Mouse (Mus musculus): ENCODE measurements around the gene Kirrel3. TPM values are rescaled to one million over a fixed set of nuclear protein-coding genes. Genes with fewer than 3 reads are reported as not detected.
A peak's percentile ranks its signal among the peaks of the same experiment; 100 is the strongest.

Kirrel3 gene
- 2.3 and 3.0 TPM in 2 replicates for polyA plus RNA-seq (2015; fragmentation: Nextera tagmentation; extraction: Ambion mirVana)

DNA sequence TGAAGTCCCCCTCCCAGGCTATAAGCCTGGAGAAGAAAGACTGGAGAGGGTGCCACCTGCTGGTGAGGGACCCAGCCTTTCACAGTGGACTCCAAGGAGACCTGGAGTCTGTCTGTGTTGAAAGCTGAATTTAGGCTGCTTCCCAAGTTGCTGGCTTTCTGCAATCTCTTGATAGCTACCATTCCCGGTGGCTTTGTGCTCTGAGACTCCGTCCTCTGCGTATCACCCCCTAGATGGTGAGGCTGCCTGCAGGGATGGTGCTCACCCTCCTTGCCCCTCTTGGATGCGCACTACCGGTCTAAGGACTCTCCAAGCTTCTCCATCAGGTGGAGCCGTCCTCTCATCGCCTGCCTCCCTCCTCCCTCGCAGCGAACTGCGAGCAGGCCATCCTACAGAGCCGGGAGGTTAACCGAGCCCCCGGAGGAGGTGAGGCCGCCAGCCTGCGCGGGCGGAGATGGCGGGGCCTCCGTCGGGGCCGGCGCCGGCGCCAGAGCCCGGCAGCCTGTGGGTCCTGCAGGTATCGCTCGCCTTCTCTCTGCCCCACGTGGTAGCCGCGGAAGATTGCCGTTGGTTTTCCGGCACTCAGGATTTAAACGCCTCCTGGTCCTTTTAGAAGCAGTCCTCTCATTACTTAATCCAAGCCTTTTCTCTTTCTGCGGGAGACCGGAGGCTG, at the start of gene Kirrel3:
Gene Kirrel3 (plus strand): TSS at position 136 of the 673 bp plus-strand sequence.
- ATAC-seq (ENCODE audit: insufficient read depth, low FRiP score) = peak; percentile 84
- WGBS = under 1% methylated on average over 35 of the region's 35 CpGs
- Histone ChIP-seq H3K9ac (ENCODE audit: low read length) (peak within 1 kb of the TSS; percentile 66), H3K4me1 (ENCODE audit: control insufficient read depth, insufficient read depth, low read length) (0 out of 2 replicates have a peak, but pooled peaks cover 9% of the 10 kb centered on the region), H3K4me2 (ENCODE audit: low read depth, low read length) (peak within 1 kb of the TSS; percentile 84), H3K9me3 (replicated peaks; ENCODE audit: control insufficient read depth, low read length) (no peaks in the 10 kb centered on the region), H3K4me3 (replicated peaks; ENCODE audit: low read length) (peak within 1 kb of the TSS; percentile 51), H3K27ac (ENCODE audit: low read length) (no peak within 1 kb of the TSS), H3K27me3 (ENCODE audit: control insufficient read depth, insufficient read depth, low read length) (peaks cover 27% of the 10 kb centered on the region), H3K36me3 (ENCODE audit: control insufficient read depth, insufficient read depth, low read length) (no peaks in the 10 kb centered on the region)

DNA sequence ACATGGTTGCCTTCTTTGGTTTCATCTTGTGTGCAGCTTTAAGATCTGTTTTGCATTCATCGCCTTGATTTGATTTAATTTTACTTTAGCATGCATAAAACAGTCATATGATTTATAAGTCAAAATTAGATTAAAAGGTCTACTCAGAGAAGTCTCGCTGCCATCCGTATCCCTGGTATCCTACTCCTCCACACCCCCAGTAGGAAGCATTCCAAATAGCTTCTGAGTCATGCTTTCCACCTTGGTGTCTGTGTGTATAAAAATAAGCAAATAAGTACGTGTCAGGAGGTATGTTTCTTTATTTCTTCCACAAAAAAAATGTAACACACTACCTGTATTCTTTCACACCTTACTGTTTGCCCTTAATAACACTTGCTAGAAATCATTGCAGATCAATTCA, 45.0 kb upstream of the Kirrel3 start:
- Histone ChIP-seq H3K36me3 (ENCODE audit: control insufficient read depth, insufficient read depth, low read length) (no peaks in the 10 kb centered on the region), H3K27me3 (ENCODE audit: control insufficient read depth, insufficient read depth, low read length) (no peaks in the 10 kb centered on the region), H3K9me3 (replicated peaks; ENCODE audit: control insufficient read depth, low read length) (no peaks in the 10 kb centered on the region), H3K4me3 (replicated peaks; ENCODE audit: low read length) (no peak overlapping the region), H3K4me2 (ENCODE audit: low read depth, low read length) (no peak overlapping the region), H3K4me1 (ENCODE audit: control insufficient read depth, insufficient read depth, low read length) (no peaks in the 10 kb centered on the region), H3K9ac (ENCODE audit: low read length) (no peak overlapping the region), H3K27ac (ENCODE audit: low read length) (no peak overlapping the region)
- whole genome bisulfite sequencing = 73% methylated on average over 4 of the region's 4 CpGs
- ATAC-seq (ENCODE audit: insufficient read depth, low FRiP score) = no peak

DNA sequence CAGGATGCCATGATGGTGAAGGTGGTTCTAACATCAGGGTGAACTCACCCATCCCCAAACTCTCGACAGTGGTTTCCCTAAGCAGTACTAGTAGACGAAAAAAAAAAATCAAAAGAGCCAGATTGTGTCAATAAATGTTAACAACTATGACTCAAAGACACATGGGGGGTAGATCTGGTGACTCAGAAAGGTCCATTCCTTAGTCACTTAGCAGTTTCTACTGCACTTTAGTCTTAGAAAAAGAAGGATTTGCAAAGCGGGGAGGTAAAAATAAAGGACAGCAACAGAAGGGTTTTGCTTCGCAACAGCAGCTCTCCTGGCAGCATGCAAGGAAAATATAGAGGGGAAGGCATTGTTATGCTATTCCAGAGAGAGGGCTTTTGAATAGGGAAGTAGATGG, 41.7 kb upstream of the Kirrel3 start:
- Histone ChIP-seq H3K9me3 (replicated peaks; ENCODE audit: control insufficient read depth, low read length) (no peaks in the 10 kb centered on the region), H3K9ac (ENCODE audit: low read length) (no peak overlapping the region), H3K4me2 (ENCODE audit: low read depth, low read length) (no peak overlapping the region), H3K27me3 (ENCODE audit: control insufficient read depth, insufficient read depth, low read length) (no peaks in the 10 kb centered on the region), H3K4me1 (ENCODE audit: control insufficient read depth, insufficient read depth, low read length) (no peaks in the 10 kb centered on the region), H3K4me3 (replicated peaks; ENCODE audit: low read length) (no peak overlapping the region), H3K36me3 (ENCODE audit: control insufficient read depth, insufficient read depth, low read length) (no peaks in the 10 kb centered on the region), H3K27ac (ENCODE audit: low read length) (no peak overlapping the region)
- 64% methylated on average over 4 of the region's 4 CpGs for WGBS
- ATAC-seq (ENCODE audit: insufficient read depth, low FRiP score) = no peak

DNA sequence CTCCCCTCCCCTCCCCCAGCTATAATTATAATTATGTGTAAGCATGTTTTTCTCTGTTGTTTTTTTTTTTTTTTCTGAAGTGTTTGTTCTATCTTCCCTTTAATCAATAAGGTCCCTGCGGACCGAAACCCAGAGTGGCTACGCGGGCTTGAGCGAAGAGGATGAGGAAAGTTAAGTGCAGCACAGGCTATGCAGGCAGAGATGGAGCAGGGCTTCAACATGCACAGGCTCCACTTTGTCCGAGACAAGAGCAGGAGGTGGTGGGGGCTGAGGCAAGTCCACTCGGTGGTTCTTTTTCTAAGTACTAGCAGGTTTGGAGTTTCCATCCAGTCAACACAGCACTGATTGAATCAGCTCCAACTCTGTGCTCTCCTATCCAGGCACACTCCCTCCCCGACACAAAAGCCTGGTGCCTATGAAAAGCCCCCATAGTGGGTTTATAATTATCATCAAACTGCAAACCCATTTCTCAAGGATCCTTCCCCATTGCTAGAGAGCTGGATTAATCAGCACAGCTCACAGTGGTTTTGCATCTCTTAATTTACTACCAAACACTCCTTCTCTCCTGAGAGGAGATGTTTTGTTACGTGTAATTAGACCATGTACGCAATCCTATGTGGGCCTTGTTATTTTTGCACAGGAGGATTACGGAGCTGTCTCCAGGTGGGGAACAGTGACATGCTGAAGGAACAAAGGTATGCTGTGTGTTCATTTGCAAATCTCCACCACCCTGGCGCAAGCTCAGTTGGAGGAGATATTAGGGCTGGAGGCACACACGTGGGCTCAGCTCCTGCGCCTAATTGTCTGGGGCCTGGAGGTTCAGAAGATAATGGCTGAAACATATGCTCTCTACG, 39.0 kb upstream of the Kirrel3 start:
- no peak overlapping the region for H3K4me2 ChIP-seq (ENCODE audit: low read depth, low read length)
- H3K4me3 ChIP-seq (replicated peaks; ENCODE audit: low read length) = no peak overlapping the region
- ATAC-seq (ENCODE audit: insufficient read depth, low FRiP score) = no peak
- H3K9me3 ChIP-seq (replicated peaks; ENCODE audit: control insufficient read depth, low read length) = no peaks in the 10 kb centered on the region
- no peaks in the 10 kb centered on the region for H3K4me1 ChIP-seq (ENCODE audit: control insufficient read depth, insufficient read depth, low read length)
- H3K9ac ChIP-seq (ENCODE audit: low read length) = no peak overlapping the region
- H3K36me3 ChIP-seq (ENCODE audit: control insufficient read depth, insufficient read depth, low read length) = no peaks in the 10 kb centered on the region
- 82% methylated on average over 15 of the region's 15 CpGs for WGBS
- H3K27me3 ChIP-seq (ENCODE audit: control insufficient read depth, insufficient read depth, low read length) = no peaks in the 10 kb centered on the region
- H3K27ac ChIP-seq (ENCODE audit: low read length) = no peak overlapping the region

DNA sequence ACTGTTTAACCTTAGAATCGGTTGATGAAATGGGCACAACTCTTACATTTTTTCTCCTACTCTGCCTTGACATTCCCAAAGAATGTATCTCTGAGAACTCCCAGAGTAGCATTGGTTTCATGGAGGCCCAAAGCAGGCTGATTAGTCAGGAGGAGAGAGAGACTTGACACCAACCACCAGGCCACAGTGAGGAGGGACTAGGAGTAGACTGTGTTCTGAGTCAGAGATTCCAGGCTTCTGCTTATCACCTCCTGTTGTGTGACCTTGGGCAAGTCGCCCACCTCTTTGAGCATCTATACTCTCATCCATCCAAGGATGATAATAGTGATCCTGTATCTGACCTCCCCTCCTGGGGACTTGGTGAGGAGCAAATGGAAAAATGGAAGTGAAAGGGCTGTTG, 38.0 kb upstream of the Kirrel3 start:
- H3K4me2 ChIP-seq (ENCODE audit: low read depth, low read length) = no peak overlapping the region
- H3K4me1 ChIP-seq (ENCODE audit: control insufficient read depth, insufficient read depth, low read length) = no peaks in the 10 kb centered on the region
- H3K4me3 ChIP-seq (replicated peaks; ENCODE audit: low read length) = no peak overlapping the region
- no peaks in the 10 kb centered on the region for H3K36me3 ChIP-seq (ENCODE audit: control insufficient read depth, insufficient read depth, low read length)
- ATAC-seq (ENCODE audit: insufficient read depth, low FRiP score) = no peak
- no peak overlapping the region for H3K27ac ChIP-seq (ENCODE audit: low read length)
- H3K9ac ChIP-seq (ENCODE audit: low read length) = no peak overlapping the region
- H3K27me3 ChIP-seq (ENCODE audit: control insufficient read depth, insufficient read depth, low read length) = no peaks in the 10 kb centered on the region
- no peaks in the 10 kb centered on the region for H3K9me3 ChIP-seq (replicated peaks; ENCODE audit: control insufficient read depth, low read length)
- 82% methylated on average over 2 of the region's 2 CpGs for WGBS

DNA sequence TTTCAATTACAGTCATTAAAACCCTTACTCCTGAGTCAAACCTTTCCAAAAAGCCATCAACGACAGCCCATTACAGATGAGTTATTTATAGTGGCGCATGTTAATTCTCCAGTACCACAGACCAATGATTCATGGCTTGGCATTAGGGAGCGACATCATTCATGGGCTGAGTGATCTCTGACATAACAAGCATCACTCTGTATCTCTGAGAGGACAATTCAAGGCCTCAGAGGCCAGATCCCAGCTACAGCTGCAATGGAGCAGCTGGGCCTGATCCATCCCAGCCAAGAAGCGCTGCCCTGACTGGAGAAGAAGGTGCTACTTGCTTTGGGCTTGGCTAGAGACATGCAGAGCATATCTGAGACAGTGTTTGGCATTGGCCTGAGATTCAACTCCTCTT, 37.2 kb upstream of the Kirrel3 start:
- Histone ChIP-seq H3K4me3 (replicated peaks; ENCODE audit: low read length) (no peak overlapping the region), H3K4me1 (ENCODE audit: control insufficient read depth, insufficient read depth, low read length) (no peaks in the 10 kb centered on the region), H3K9ac (ENCODE audit: low read length) (no peak overlapping the region), H3K4me2 (ENCODE audit: low read depth, low read length) (no peak overlapping the region), H3K9me3 (replicated peaks; ENCODE audit: control insufficient read depth, low read length) (no peaks in the 10 kb centered on the region), H3K36me3 (ENCODE audit: control insufficient read depth, insufficient read depth, low read length) (no peaks in the 10 kb centered on the region), H3K27me3 (ENCODE audit: control insufficient read depth, insufficient read depth, low read length) (no peaks in the 10 kb centered on the region), H3K27ac (ENCODE audit: low read length) (no peak overlapping the region)
- ATAC-seq (ENCODE audit: insufficient read depth, low FRiP score) = no peak
- 76% methylated on average over 4 of the region's 4 CpGs for WGBS

DNA sequence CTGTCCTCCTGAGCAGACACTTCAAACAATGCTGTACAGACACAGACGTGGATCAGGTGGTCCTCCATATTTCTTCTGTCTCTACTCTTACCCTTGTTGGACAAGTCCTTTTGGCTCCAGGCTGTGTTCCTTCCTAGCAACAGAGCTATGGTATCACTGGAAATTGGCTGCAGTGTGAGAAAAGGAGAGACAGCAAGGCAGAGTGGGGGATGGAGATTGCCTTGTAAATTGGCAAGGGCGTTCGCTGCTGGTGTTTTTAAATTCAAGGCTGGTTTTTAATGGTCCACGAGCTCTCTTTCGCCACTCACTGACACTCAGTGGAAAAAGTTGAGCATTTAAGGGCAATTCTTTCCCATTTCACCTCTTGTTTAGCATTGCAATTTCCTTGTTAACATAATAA, 27.5 kb upstream of the Kirrel3 start:
- no peak overlapping the region for H3K27ac ChIP-seq (ENCODE audit: low read length)
- peaks cover 3% of the 10 kb centered on the region; the same call in 1 of the 2 replicates for H3K4me1 ChIP-seq (ENCODE audit: control insufficient read depth, insufficient read depth, low read length)
- H3K4me2 ChIP-seq (ENCODE audit: low read depth, low read length) = no peak overlapping the region
- no peak overlapping the region for H3K9ac ChIP-seq (ENCODE audit: low read length)
- no peaks in the 10 kb centered on the region for H3K36me3 ChIP-seq (ENCODE audit: control insufficient read depth, insufficient read depth, low read length)
- no peaks in the 10 kb centered on the region for H3K27me3 ChIP-seq (ENCODE audit: control insufficient read depth, insufficient read depth, low read length)
- no peak for ATAC-seq (ENCODE audit: insufficient read depth, low FRiP score)
- H3K9me3 ChIP-seq (replicated peaks; ENCODE audit: control insufficient read depth, low read length) = no peaks in the 10 kb centered on the region
- no peak overlapping the region for H3K4me3 ChIP-seq (replicated peaks; ENCODE audit: low read length)
- WGBS = 53% methylated on average over 5 of the region's 5 CpGs

DNA sequence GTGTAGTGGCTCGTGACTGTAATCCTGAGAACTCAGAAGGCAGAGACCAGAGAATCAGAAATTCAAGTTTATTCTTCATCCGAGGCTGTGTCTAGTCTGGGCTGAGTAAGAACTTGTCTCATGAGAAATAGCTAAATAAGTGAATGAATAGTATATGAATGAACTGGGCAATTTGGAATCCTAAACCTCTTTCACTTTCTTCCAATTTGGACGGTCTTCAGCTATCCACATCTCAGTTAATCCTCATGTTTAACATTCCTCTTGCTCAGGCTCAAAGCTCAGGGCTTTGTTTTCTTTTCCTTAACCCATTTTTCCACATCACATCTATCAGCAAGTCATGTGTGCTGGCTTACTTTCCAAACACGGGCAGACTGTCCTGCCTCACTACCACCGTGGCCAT, 25.7 kb upstream of the Kirrel3 start:
- ATAC-seq (ENCODE audit: insufficient read depth, low FRiP score) = peak; percentile 58; the same call in 1 of the 2 replicates
- WGBS = 30% methylated on average over 5 of the region's 5 CpGs
- no peaks in the 10 kb centered on the region for H3K9me3 ChIP-seq (replicated peaks; ENCODE audit: control insufficient read depth, low read length)
- no peak overlapping the region for H3K4me2 ChIP-seq (ENCODE audit: low read depth, low read length)
- peaks cover 3% of the 10 kb centered on the region; the same call in 1 of the 2 replicates for H3K4me1 ChIP-seq (ENCODE audit: control insufficient read depth, insufficient read depth, low read length)
- H3K27ac ChIP-seq (ENCODE audit: low read length) = no peak overlapping the region
- no peak overlapping the region for H3K9ac ChIP-seq (ENCODE audit: low read length)
- no peaks in the 10 kb centered on the region for H3K27me3 ChIP-seq (ENCODE audit: control insufficient read depth, insufficient read depth, low read length)
- H3K4me3 ChIP-seq (replicated peaks; ENCODE audit: low read length) = no peak overlapping the region
- H3K36me3 ChIP-seq (ENCODE audit: control insufficient read depth, insufficient read depth, low read length) = no peaks in the 10 kb centered on the region

DNA sequence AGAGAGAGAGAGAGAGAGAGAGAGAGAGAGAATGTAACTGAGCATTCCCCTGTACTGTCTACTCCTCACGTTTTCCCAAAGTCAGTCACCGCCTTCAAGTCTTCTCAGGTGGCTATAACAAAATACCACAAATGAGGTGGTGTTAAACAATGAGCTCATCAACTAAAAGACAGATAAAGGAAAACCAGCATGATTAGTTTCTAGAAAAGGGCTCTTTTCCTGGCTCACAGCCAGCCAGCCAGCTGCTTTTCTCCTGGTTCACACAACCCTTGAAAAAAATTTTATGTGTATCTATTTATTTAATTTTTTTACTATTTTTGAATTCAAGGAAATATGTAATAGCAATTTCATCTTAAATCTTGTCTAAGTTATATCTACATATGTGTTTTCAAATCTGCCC, 22.0 kb upstream of the Kirrel3 start:
- H3K4me1 ChIP-seq (ENCODE audit: control insufficient read depth, insufficient read depth, low read length) = no peaks in the 10 kb centered on the region
- H3K4me3 ChIP-seq (replicated peaks; ENCODE audit: low read length) = no peak overlapping the region
- no peak for ATAC-seq (ENCODE audit: insufficient read depth, low FRiP score)
- H3K9ac ChIP-seq (ENCODE audit: low read length) = no peak overlapping the region
- no peaks in the 10 kb centered on the region for H3K9me3 ChIP-seq (replicated peaks; ENCODE audit: control insufficient read depth, low read length)
- no peaks in the 10 kb centered on the region for H3K27me3 ChIP-seq (ENCODE audit: control insufficient read depth, insufficient read depth, low read length)
- H3K36me3 ChIP-seq (ENCODE audit: control insufficient read depth, insufficient read depth, low read length) = no peaks in the 10 kb centered on the region
- no peak overlapping the region for H3K4me2 ChIP-seq (ENCODE audit: low read depth, low read length)
- WGBS = 45% methylated on average over 2 of the region's 2 CpGs
- no peak overlapping the region for H3K27ac ChIP-seq (ENCODE audit: low read length)
